Mouse (Mus musculus) lung, embryonic 15.5 days (tissue): ENCODE data around the gene Bdkrb2. TPM values are rescaled to one million over a fixed set of nuclear protein-coding genes. Genes with fewer than 3 reads are reported as not detected.
A peak's percentile ranks its signal among the peaks of the same experiment; 100 is the strongest.

Experiments
- ATAC-seq: fragments of 200-750 bp; cut with Nextera tagmentation; 2 replicates; pipeline ENCODE4 v1.8.0; 2017; ENCODE audit warnings: moderate number of reproducible peaks, borderline replicate concordance; ENCODE audit not compliant: low FRiP score, low TSS enrichment; ENCODE audit errors: extremely low read depth
- H3K27ac ChIP-seq: fragments of 300-500 bp; sonication (generic); 2 replicates; pipeline ENCODE4 v1.5.1; 2015; ENCODE audit warnings: moderate library complexity, mild to moderate bottlenecking, inconsistent platforms
- H3K27me3 ChIP-seq: fragments of 300-500 bp; sonication (generic); 2 replicates; pipeline ENCODE4 v1.6.1; 2015; ENCODE audit warnings: inconsistent platforms
- H3K36me3 ChIP-seq: fragments of 300-500 bp; sonication (generic); 2 replicates; pipeline ENCODE4 v1.6.1; 2015; ENCODE audit warnings: inconsistent platforms
- H3K4me1 ChIP-seq: fragments of 300-500 bp; sonication (generic); 2 replicates; pipeline ENCODE4 v1.6.1; 2015; ENCODE audit warnings: inconsistent platforms
- H3K4me2 ChIP-seq: fragments of 300-500 bp; sonication (generic); 2 replicates; pipeline ENCODE4 v1.6.1; 2015; ENCODE audit warnings: inconsistent platforms, mild to moderate bottlenecking, moderate library complexity
- H3K4me3 ChIP-seq: fragments of 300-500 bp; sonication (generic); 2 replicates; pipeline ENCODE4 v1.5.1; 2015; ENCODE audit warnings: mild to moderate bottlenecking, inconsistent platforms
- H3K9ac ChIP-seq: fragments of 300-500 bp; sonication (generic); 2 replicates; pipeline ENCODE4 v1.6.1; 2015; ENCODE audit warnings: inconsistent platforms
- H3K9me3 ChIP-seq: fragments of 300-500 bp; sonication (generic); 2 replicates; pipeline ENCODE4 v1.6.1; 2016; ENCODE audit warnings: inconsistent platforms
- WGBS: fragments of 180-500 bp; shearing (Covaris S2); methylation state at CpG from one replicate; pipeline ENCODE4 v1.1.7; 2015; 5-methylcytosine and 5-hydroxymethylcytosine counted together
- polyA plus RNA-seq: library from polyadenylated mRNA; unstranded; fragments of >200 nt; fragmentation: Nextera tagmentation; extraction: Ambion mirVana; gene quantifications from 2 replicates; pipeline ENCODE4 v1.2.1, GENCODE M21; 2015

Bdkrb2 gene
- polyA plus RNA-seq, 1 experiment from 2014 or later, result 1.3 TPM

DNA sequence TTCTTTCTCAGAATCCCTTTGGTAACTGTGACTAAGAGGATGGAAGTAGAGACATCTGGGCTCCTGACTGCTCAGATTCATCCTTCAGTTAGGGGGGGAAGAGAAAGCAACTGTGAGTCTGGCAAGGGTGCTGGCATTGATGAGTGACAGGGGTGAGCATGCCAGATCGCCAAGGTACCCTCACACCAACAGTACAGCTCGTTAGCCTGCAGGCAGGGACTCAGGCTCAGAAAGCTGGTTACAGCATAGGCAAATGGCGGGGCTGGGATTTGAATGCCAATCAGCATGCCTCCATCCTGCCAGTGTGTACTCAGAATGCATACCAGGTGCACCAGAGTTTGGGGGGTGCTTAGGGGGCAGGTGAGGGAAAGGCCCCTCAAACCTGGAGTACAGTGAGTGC is 8.8 kb downstream of the Bdkrb2 start:
- Histone ChIP-seq H3K4me3 (no peak overlapping the region), H3K36me3 (no peaks in the 10 kb centered on the region)
- WGBS, result 75% methylated on average over 3 of the region's 3 CpGs

DNA sequence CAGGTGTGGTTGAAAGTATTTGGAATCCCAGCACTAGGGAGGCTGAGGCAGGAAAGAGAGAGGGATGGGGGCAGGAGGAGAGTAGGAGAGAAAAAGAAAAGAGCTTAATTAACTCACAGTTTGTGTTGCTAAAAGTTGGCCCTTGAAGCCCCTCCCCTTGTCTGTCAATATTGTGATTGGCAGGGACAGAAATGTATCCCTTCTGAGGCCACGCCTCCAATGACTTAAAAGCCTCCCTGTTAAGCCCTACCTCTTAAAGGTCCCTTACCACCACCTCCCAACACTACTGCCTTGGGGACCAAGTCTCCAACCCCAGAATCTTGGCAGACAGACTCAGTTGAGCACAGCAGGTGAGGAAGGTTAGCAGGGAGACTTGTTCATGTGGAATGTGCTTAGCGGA is 9.6 kb downstream of the Bdkrb2 start:
- Histone ChIP-seq H3K4me1 (no peaks in the 10 kb centered on the region), H3K4me2 (no peak overlapping the region), H3K27me3 (no peaks in the 10 kb centered on the region), H3K4me3 (no peak overlapping the region), H3K9ac (no peak overlapping the region), H3K27ac (no peak overlapping the region), H3K9me3 (no peaks in the 10 kb centered on the region), H3K36me3 (no peaks in the 10 kb centered on the region)
- WGBS, result 61% methylated on average over 2 of the region's 2 CpGs
- no peak for ATAC-seq

More for the DNA sequence above, 8.8 kb downstream of the Bdkrb2 start:
- Histone ChIP-seq H3K4me1 (no peaks in the 10 kb centered on the region), H3K9me3 (no peaks in the 10 kb centered on the region), H3K9ac (no peak overlapping the region), H3K27me3 (no peaks in the 10 kb centered on the region), H3K4me2 (no peak overlapping the region), H3K27ac (no peak overlapping the region)
- ATAC-seq, result no peak

DNA sequence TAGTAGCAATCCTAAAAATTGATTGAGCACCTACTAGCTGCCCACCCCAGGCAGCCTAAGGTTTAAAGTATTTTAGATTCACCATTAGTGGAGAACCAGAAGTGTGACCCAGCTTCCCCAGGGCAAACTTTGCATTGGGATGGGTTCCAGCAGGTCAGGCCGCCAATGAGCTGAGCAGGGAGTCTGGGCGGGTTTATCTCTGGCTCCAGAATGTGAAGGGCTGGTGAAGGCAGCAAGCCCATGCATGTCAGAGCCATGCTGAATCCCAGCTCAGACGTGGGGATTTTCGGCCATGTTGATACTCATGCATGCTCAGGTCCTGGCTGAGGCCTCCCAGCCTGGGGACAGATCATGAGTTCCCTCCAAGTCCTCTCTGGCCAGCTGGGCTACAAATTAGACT is 11.3 kb downstream of the Bdkrb2 start:
- no peak overlapping the region for H3K27ac ChIP-seq
- no peaks in the 10 kb centered on the region for H3K9me3 ChIP-seq
- no peaks in the 10 kb centered on the region for H3K36me3 ChIP-seq
- no peak overlapping the region for H3K4me2 ChIP-seq
- no peak overlapping the region for H3K9ac ChIP-seq
- no peak overlapping the region for H3K4me3 ChIP-seq
- no peak for ATAC-seq
- WGBS, result 78% methylated on average over 4 of the region's 4 CpGs
- H3K4me1 ChIP-seq, result no peaks in the 10 kb centered on the region
- H3K27me3 ChIP-seq, result no peaks in the 10 kb centered on the region

DNA sequence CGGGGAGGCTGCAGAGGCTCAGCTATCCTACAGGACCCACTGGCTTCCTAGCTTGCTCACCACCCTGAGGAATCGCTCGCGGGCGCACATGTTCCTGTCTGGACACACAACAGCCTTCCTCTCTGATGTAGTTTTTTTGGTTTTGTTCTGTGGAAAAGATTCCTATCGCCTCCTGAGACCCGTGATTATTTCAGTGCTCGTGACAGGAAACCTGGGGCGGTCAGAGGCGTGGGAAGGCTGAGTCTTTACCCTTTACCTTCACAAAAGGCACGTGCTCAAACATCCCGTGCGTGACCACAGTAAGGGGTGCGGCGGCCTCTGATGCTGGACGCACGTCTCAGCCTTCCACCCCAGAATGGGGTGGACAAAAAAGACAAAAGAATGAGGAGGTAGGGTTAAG is 17.5 kb downstream of the Bdkrb2 start:
- 72% methylated on average over 17 of the region's 17 CpGs for WGBS
- no peak for ATAC-seq
- H3K36me3 ChIP-seq, result no peaks in the 10 kb centered on the region
- no peaks in the 10 kb centered on the region for H3K27me3 ChIP-seq
- no peak overlapping the region for H3K9ac ChIP-seq
- H3K27ac ChIP-seq, result no peak overlapping the region
- H3K4me3 ChIP-seq, result no peak overlapping the region
- H3K4me1 ChIP-seq, result peaks cover 23% of the 10 kb centered on the region
- H3K9me3 ChIP-seq, result no peaks in the 10 kb centered on the region
- H3K4me2 ChIP-seq, result no peak overlapping the region

DNA sequence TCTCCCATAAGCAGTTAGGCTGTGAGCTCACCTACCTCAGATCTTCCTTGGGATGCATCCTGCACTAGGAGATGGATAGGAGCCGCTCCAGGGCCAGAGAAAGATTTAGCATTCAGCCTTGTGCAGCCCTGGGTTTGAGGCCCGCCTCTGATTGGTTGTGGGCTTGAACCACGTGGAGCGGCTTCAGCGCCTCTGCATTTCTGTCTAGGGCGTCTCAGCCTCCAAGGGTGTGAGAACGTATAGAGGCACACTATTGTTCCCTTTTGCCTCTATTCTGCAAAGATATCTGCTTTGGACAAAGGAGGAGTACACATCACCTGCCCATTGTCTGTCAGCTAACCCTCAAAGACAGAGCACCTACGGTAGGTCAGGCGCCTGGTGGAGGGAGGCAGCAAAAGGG is 19.5 kb downstream of the Bdkrb2 start:
- Histone ChIP-seq H3K4me3 (no peak overlapping the region), H3K9me3 (no peaks in the 10 kb centered on the region), H3K36me3 (no peaks in the 10 kb centered on the region), H3K4me2 (no peak overlapping the region), H3K27ac (no peak overlapping the region), H3K9ac (no peak overlapping the region), H3K4me1 (peaks cover 23% of the 10 kb centered on the region), H3K27me3 (no peaks in the 10 kb centered on the region)
- 60% methylated on average over 9 of the region's 9 CpGs for WGBS
- ATAC-seq, result no peak

DNA sequence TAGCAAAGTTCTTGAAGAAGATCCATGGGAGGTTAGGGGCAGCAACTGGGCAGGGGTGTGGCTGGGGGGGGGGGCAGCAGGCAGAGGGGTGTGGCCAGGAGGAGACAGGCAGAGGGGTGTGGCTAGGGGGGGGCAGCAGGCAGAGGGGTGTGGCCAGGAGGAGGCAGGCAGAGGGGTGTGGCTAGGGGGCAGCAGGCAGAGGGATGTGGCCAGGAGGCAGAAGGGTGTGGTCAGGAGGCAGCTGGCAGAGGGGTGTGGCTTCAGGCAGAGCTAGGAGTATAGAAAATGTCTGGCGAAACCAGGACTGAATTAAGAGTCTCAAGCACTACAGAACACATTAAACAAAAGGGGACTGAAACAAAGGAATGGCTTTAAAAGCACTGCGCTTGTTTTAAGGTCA is 20.5 kb downstream of the Bdkrb2 start:
- H3K4me2 ChIP-seq, result peak overlapping the region; percentile 16
- no peaks in the 10 kb centered on the region for H3K9me3 ChIP-seq
- no peaks in the 10 kb centered on the region for H3K36me3 ChIP-seq
- 20% methylated on average over 2 of the region's 2 CpGs for WGBS
- H3K27ac ChIP-seq, result no peak overlapping the region
- no peak overlapping the region for H3K9ac ChIP-seq
- no peak overlapping the region for H3K4me3 ChIP-seq
- H3K27me3 ChIP-seq, result no peaks in the 10 kb centered on the region
- H3K4me1 ChIP-seq, result peaks cover 23% of the 10 kb centered on the region
- ATAC-seq, result peak; percentile 73

DNA sequence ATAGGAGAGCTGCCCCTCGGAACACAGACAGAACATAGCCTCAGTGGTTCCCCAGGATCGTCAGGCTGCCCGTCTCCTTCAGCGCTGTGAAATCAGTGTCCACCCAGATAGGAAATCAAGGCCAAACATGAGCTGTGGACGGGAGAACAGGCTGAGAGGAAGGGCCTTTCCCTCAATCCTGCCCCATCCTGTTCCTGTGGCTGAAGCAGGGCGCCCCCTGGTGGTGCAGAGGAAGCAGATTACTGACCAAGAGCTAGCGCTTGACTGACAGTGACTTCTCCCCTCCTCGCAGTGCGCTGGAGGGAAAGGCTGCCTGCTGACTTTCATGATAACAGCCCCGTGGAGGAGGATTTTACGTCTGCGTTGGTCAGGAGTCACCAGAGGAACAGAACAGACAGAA is 21.8 kb downstream of the Bdkrb2 start:
- H3K4me2 ChIP-seq, result no peak overlapping the region
- no peak overlapping the region for H3K4me3 ChIP-seq
- no peaks in the 10 kb centered on the region for H3K36me3 ChIP-seq
- no peak overlapping the region for H3K9ac ChIP-seq
- 12% methylated on average over 12 of the region's 12 CpGs for WGBS
- H3K9me3 ChIP-seq, result no peaks in the 10 kb centered on the region
- H3K27ac ChIP-seq, result no peak overlapping the region
- no peaks in the 10 kb centered on the region for H3K27me3 ChIP-seq
- H3K4me1 ChIP-seq, result peaks cover 23% of the 10 kb centered on the region
- ATAC-seq, result peak; percentile 58

DNA sequence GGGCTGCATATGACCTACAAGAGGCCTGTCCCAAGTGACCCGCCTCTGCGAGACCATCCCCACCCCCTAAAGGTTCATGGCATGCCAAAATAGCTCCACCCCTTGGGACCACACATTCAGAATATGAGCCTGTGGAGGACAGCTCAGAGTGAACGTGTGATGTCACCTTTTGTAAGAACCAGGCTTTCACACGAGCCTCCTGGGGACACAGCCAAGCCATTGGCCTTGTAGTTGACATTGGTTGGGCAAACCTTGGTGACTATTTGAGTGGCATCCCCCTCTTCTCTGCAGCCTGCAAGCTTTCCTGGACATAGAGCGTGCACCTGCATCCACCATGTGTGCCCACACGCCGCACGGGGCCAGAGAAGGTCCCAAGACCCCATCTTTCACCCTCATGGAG is 24.5 kb downstream of the Bdkrb2 start:
- Histone ChIP-seq H3K27me3 (no peaks in the 10 kb centered on the region), H3K9me3 (no peaks in the 10 kb centered on the region), H3K4me2 (no peak overlapping the region), H3K27ac (no peak overlapping the region), H3K9ac (no peak overlapping the region), H3K4me3 (no peak overlapping the region), H3K4me1 (peaks cover 21% of the 10 kb centered on the region), H3K36me3 (no peaks in the 10 kb centered on the region)
- WGBS, result 74% methylated on average over 8 of the region's 8 CpGs
- ATAC-seq, result no peak

DNA sequence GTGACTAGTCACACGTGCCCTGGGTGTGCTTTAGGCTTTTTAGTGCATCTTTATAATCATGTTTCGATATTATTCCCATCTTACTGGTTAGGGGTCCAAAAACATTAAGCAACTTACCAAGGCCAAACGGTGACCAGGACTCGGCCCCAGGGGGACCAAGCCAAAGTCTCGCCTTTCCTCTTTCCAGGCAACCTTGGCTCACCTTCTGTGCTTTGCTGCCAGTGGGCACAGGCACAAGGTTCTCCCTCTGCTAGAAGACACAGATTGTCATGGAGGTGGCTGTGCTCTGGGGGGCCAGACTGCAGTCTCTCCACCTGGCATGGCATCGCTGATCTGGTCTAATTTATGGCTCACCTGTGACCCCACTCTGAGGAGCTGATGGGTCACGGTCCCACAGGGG is 27.8 kb downstream of the Bdkrb2 start:
- no peak overlapping the region for H3K4me2 ChIP-seq
- 81% methylated on average over 7 of the region's 7 CpGs for WGBS
- no peak for ATAC-seq

DNA sequence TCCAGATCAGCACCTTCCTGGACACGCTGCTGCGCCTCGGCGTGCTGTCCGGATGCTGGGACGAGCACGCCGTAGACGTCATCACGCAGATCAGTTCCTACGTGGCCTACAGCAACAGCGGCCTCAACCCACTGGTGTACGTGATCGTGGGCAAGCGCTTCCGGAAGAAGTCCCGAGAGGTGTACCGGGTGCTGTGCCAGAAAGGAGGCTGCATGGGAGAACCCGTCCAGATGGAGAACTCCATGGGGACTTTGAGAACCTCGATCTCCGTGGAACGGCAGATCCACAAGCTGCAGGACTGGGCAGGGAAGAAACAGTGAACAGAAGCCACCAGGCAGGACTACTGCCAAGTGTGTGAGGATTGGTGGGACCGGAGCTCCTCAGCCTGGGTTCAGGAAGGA is 29.3 kb downstream of the Bdkrb2 start:
- WGBS, result 95% methylated on average over 23 of the region's 23 CpGs
- ATAC-seq, result no peak

More for the DNA sequence above, 27.8 kb downstream of the Bdkrb2 start:
- no peaks in the 10 kb centered on the region for H3K4me1 ChIP-seq
- no peaks in the 10 kb centered on the region for H3K27me3 ChIP-seq
- no peaks in the 10 kb centered on the region for H3K36me3 ChIP-seq
- no peak overlapping the region for H3K27ac ChIP-seq
- H3K9ac ChIP-seq, result no peak overlapping the region
- no peaks in the 10 kb centered on the region for H3K9me3 ChIP-seq
- H3K4me3 ChIP-seq, result no peak overlapping the region

DNA sequence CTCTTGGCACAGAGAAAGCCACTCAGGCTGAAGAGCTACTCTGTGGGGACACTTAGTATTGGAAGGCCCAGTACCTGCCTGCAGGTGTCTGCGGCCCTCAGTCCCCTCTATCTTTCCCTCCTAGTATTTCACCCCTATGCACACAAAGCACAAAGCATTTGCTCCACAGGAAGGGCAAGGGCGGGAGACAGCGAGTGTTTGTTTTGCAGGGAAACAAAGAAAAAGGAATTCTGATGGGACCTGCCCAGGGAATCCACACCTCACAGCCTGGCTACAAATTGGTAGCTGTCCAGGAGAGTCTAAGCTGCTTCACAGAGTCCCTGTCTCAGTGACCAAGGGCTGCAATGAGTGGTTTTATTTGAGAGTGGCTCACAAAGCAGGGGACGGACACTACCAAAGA is 30.4 kb downstream of the Bdkrb2 start:
- Histone ChIP-seq H3K27me3 (no peaks in the 10 kb centered on the region), H3K27ac (no peak overlapping the region), H3K9ac (no peak overlapping the region), H3K36me3 (no peaks in the 10 kb centered on the region), H3K4me3 (no peak overlapping the region), H3K9me3 (no peaks in the 10 kb centered on the region), H3K4me1 (no peaks in the 10 kb centered on the region), H3K4me2 (no peak overlapping the region)
- 50% methylated on average over 4 of the region's 4 CpGs for WGBS
- no peak for ATAC-seq

More for the DNA sequence above, 29.3 kb downstream of the Bdkrb2 start:
- Histone ChIP-seq H3K4me2 (no peak overlapping the region), H3K27me3 (no peaks in the 10 kb centered on the region), H3K9ac (no peak overlapping the region), H3K4me3 (no peak overlapping the region), H3K36me3 (no peaks in the 10 kb centered on the region), H3K9me3 (no peaks in the 10 kb centered on the region), H3K4me1 (no peaks in the 10 kb centered on the region), H3K27ac (no peak overlapping the region)

DNA sequence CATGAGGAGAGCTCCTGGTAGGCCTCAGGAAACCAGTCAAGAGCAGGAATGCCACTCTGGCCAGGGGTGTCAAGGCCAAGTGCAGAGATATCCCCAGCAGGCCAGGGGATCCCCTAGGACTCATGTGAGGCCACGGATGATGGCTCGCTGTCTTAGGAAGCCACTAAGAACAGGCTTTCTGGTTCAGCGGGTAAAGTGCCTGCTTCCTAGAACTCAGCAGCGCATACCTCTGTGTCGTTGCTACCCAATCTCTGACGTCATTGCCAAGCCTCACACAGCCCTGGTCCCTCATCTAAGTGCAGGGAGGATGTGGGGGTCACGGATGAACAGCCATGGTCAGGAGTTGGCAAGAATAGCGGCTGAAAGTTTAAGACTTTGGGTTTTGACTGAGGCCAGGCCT is 34.1 kb downstream of the Bdkrb2 start:
- no peak for ATAC-seq
- Histone ChIP-seq H3K36me3 (no peaks in the 10 kb centered on the region), H3K4me2 (no peak overlapping the region), H3K4me1 (no peaks in the 10 kb centered on the region), H3K9me3 (no peaks in the 10 kb centered on the region), H3K27me3 (no peaks in the 10 kb centered on the region), H3K4me3 (no peak overlapping the region), H3K9ac (no peak overlapping the region), H3K27ac (no peak overlapping the region)
- WGBS, result 86% methylated on average over 8 of the region's 8 CpGs

DNA sequence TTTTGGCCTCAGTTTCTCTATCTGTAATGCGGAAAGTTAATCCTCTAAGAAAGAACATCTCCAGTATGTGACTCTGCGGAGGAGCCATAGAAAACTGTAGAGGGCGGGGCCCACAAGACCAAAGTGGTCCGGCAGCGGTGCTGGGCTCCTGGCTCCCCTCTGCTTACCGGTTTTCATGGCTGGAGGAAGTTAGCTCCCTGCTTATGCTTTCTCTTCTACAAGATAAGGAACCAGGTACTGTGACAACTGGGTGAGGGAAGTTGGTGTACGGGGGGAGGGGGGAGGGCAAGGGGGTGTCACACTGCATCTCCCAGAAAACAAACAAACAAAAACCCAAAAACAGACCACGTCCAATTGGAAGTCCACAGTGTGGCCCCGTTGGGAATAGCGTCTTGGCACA is 35.5 kb downstream of the Bdkrb2 start:
- Histone ChIP-seq H3K9ac (no peak overlapping the region), H3K4me3 (no peak overlapping the region), H3K9me3 (no peaks in the 10 kb centered on the region), H3K27ac (no peak overlapping the region), H3K36me3 (no peaks in the 10 kb centered on the region), H3K27me3 (no peaks in the 10 kb centered on the region), H3K4me1 (no peaks in the 10 kb centered on the region), H3K4me2 (no peak overlapping the region)
- 72% methylated on average over 10 of the region's 10 CpGs for WGBS
- no peak for ATAC-seq
